Mouse (Mus musculus) right cerebral cortex, postnatal 4 days (tissue): Measurements from ENCODE around the gene Fbxl18.

Experiments
- DNase-seq: peaks from one replicate; pipeline ENCODE4 v3.0.0-alpha.2; 2022

Fbxl18 gene

DNA sequence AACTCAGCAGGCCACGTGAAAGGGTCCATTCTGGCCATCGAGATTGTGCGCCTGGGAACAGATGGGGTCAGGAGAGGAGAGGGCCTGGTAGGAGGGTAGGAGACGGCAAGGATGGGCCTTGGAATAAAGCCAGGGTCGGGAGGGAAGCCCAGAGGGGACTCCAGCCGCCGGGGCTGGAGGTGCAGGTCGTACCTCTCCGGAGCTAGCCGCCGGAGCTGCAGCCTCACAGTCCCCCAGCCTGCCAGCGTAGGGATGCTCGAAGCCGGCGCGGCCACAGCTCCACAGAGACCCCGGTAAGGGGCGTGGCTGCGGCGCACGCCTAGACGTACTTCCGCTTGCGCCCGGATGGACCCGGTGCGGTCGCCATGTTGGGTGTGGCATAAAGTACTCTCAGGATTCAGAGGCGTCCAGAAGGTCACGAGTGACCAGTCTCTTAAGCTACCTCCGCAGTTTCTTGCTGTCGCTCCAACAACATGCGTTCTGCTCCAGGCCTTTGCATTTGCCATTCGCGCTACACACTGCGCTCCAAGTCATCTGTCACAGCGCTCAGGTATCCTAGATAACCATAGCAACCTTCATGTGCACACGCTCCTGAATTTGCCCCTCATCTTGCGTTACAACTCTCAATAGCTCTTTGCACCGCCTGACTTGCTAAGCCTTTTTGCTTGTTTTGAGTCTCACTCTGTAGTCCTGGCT lies at the start of gene Fbxl18:
Fbxl18 (minus strand) TSS at position 504 of the 696 bp plus-strand sequence.
- DNase-seq, result peak; percentile 85

GRCm38 (mm10) chr5:142940393-142940792 lies 45.2 kb upstream of the Fbxl18 start:
- no peak for DNase-seq

- no peak for DNase-seq
These were observed 42.9 kb upstream of the Fbxl18 start for GRCm38 (mm10) chr5:142937956-142938727.

DNA sequence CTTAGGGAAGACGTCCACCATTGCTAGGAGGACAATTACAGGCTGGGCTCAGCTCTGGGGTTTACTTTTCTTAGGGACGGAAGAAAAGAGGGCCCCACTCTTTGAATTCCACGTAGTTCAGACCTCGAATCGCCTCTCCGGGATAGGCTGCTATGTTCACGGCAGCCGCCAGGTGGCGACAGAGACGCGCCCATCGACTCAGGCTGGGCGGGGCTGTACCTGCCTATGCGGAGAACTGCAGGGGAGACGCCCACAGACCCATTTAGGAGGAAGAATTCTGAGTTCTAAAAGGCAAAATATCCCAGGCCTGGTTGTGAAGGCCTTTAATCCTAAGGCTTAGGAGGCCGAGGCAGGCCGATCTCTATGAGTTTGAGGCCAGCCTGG lies 41.1 kb upstream of the Fbxl18 start:
- peak; percentile 78 for DNase-seq

- peak; percentile 45 for DNase-seq
These were observed 40.6 kb upstream of the Fbxl18 start for GRCm38 (mm10) chr5:142935642-142936335.

GRCm38 (mm10) chr5:142932731-142933130 lies 37.5 kb upstream of the Fbxl18 start:
- no peak for DNase-seq

- DNase-seq, result peak; percentile 30
These were observed 37.0 kb upstream of the Fbxl18 start for GRCm38 (mm10) chr5:142932084-142932685.

- no peak for DNase-seq
These were observed 36.1 kb upstream of the Fbxl18 start for GRCm38 (mm10) chr5:142931241-142931745.

GRCm38 (mm10) chr5:142929400-142929752 lies 34.2 kb upstream of the Fbxl18 start:
- no peak for DNase-seq

- DNase-seq, result peak; percentile 56
These were observed 33.7 kb upstream of the Fbxl18 start for GRCm38 (mm10) chr5:142928749-142929399.

- no peak for DNase-seq
These were observed 32.2 kb upstream of the Fbxl18 start for GRCm38 (mm10) chr5:142927341-142927930.

DNA sequence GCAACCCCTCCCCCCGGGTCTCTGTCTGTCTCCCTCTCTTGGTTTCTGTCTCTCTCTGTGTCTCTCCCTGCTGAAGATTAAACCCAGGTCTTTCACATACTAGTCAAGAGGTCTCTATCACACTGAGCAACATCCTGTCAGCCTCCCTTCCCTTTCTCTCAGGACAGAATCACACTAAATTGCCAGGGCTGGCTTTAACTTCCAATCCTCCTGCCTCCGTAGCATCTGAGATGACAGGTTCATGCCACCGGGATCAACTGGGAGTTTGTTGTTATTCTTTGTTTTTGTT lies 31.7 kb upstream of the Fbxl18 start:
- no peak for DNase-seq

GRCm38 (mm10) chr5:142926204-142926939 lies 31.2 kb upstream of the Fbxl18 start:
- DNase-seq, result no peak

DNA sequence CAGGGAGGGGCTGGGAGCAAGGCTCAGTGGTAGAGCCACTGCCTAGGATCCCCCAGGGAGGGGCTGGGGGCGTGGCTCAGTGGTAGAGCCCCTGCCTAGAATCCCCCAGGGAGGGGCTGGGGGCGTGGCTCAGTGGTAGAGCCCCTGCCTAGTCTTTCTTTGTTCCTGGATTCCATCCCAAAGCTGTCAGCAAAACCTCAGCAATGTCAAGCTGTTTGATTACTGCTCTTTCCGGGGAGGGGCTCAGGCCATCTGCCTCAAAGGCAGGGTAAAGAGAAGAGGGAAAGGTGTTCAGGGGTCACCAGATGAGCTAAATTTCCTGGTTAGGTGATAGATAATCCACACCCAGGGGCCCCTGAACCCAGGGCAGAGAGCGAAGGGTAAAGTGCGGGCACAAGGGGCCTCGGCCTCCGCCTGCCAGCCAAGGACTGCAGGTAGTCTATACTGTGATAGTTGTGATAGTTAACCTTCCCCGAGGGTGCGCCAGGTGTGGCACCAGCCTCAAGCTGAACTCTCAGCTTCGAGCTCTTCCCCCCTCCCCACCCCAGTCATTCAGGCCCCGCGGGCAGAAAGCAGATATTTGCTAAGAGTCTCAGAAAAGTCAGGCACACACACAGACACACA lies 29.2 kb upstream of the Fbxl18 start:
- no peak for DNase-seq

DNA sequence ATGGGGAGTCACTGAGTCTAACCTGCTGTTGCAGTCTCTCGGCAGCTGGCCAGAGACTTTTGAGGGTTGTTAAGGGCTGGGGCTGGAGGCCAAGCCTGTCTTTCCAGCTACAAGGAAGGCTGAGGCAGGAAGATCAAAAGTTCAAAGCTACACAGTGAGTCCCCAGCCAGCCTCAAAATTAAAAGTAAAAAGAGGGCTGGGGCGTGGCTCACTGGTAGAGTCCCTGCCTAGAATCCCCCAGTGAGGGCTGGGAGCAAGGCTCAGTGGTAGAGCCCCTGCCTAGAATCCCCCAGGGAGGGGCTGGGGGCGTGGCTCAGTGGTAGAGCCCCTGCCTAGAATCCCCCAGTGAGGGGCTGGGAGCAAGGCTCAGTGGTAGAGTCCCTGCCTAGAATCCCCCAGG lies 28.6 kb upstream of the Fbxl18 start:
- DNase-seq, result no peak

GRCm38 (mm10) chr5:142922251-142922650 lies 27.0 kb upstream of the Fbxl18 start:
- DNase-seq, result no peak

DNA sequence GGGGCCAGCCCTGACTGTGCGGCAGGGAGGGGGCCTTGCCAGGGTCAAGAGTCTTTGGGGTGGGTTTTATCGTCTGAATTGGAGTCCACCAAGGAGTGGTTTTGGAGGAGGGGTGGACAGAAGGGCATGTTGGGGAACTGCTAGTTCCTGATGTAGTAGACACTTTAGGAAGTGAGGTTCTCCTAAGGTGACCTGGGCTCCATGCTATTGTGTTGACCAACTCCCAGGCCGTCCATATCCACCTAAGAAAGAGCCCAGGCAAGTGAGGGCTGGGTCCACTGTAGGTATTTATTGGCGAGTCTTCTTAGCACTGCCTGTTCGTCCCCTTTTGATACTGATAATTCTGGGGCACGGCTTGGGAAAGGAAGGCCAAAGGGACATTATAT lies 25.8 kb upstream of the Fbxl18 start:
- DNase-seq, result no peak

DNA sequence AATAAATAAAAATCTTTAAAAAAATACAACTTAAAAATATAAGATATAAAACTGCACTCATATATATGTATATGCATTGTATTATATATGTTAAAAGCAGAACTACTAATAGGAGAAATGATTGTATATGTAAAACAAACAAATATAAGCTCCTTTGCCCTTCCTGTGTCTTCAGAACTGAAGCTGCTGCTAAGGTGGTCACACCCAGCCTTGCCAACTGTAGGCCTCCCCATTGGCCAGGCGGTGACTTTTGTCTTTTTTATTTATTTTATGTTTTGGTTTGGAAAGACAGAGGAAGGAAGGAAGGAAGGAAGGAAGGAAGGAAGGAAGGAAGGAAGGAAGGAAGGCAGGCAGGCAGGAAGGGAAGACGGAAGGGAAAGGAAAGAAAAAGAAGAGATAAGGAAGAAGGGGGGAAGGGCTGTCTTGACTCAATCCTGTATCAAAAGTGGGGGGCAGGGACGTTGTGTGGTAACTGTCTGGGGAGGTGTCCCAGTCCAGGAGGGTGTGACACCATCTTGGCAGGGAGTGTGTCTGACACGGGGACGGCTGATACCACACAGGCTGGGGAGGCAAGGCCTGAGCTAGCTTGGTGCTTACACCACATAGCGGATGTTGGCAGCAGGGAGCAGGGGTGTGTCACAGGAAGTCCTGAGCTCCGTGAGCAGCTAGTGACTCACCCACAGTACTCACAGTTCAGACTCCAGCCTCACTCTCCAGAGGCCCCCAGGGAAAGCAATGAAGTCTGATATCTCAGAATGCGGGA lies 25.3 kb upstream of the Fbxl18 start:
- no peak for DNase-seq

GRCm38 (mm10) chr5:142917402-142917801 lies 22.2 kb upstream of the Fbxl18 start:
- DNase-seq, result no peak

DNA sequence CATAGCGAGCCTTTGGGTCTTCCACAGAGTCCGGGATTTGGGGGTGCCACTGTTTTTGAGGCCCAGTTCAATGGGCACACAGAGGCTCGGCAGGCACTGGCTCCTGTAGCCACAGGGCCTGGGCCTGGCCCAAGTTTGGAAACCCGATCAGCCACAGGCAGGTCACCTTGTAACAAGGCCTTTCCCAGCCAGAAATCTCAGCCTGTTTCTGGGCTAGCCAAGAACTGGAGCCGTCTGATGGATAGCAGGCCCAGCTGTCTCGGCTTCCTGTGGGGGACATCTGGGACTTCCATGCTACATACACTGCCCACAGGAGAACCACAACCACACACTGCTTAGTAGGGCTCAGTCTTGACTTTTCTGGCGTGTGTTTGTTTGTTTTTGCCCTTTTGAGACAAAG lies 21.4 kb upstream of the Fbxl18 start:
- DNase-seq, result no peak

DNA sequence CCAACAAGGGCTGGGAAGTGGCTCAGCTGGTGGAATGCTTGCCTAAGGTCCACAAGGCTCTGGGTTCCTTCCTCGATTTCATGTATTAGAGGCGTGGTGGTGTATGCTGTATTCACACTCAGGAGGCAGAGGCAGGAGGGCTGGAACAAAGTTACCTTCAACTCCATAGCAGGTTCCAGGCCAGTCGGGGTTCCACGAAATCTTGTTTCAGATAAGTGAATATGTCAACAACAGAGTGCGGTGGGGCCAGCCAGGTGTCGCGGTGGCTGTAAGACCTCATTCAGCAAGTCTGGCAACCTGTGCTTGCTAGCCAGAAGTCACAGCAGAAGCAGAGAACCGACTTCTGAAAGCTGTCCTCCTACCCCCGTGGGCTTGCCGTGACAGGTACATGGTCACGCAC lies 20.0 kb upstream of the Fbxl18 start:
- no peak for DNase-seq
